ENCODE assay signal across 29 mouse cellular contexts in genomic region chr10:128792041-128792440, GRCm38 (mm10). TPM values are rescaled to one million over a fixed set of nuclear protein-coding genes. Genes with fewer than 3 reads are reported as not detected.
DNase-seq lines count a peak whose midpoint lies in the region; ATAC-seq and TF ChIP-seq lines count a peak whose summit lies in the region.
"Had no signal": no experiment of that assay in that cellular context is flagged by ENCODE, and none has a peak within 500 bp of the region (broad histone marks: within the 10 kb centered on the region; RNA-seq: fewer than 3 reads in every experiment).

No protein-coding gene starts in this region.

- peak; percentile 5; the same call in 1 of the 2 replicates for TF ChIP-seq CTCF in gastrocnemius, adult 2 months (IDR thresholded peaks at IDR 0.05)
- TF ChIP-seq CTCF in liver, adult 2 months (IDR thresholded peaks at IDR 0.05; ENCODE audit: low read depth, low read length) = peak; percentile 22; the same call in 1 of the 2 replicates

- no peaks in the 10 kb centered on the region for H3K27me3 ChIP-seq in liver, adult 2 months (ENCODE audit: control insufficient read depth, insufficient read depth, low read length)
- no peaks in the 10 kb centered on the region for H3K27me3 ChIP-seq in liver, embryonic 11.5 days (replicated peaks; ENCODE audit: control insufficient read depth, insufficient read depth, low read length)
- no peaks in the 10 kb centered on the region for H3K27me3 ChIP-seq in myocyte (ENCODE audit: control insufficient read depth, insufficient read depth, insufficient read length)
- H3K27me3 ChIP-seq: heart, embryonic 15.5 days; hindbrain, embryonic 15.5 days; limb, embryonic 15.5 days; neural tube, embryonic 15.5 days had no signal

- H3K9me3 ChIP-seq in liver, embryonic 11.5 days (ENCODE audit: control insufficient read depth, low read length) = no peaks in the 10 kb centered on the region
- H3K9me3 ChIP-seq: G1E; heart, embryonic 15.5 days; hindbrain, embryonic 15.5 days; limb, embryonic 15.5 days; neural tube, embryonic 15.5 days had no signal

- intact Hi-C loops in gastrocnemius, adult 2 months (cut with DNase I) = no loop called here

- H3ac ChIP-seq in myocyte (ENCODE audit: control insufficient read depth, insufficient read length) = no peak overlapping the region

- peaks cover 2% of the 10 kb centered on the region; the same call in 1 of the 2 replicates for H3K79me2 ChIP-seq in liver, adult 2 months (ENCODE audit: control insufficient read depth, insufficient read depth, low read length)
- H3K79me2 ChIP-seq in myocyte (ENCODE audit: control insufficient read depth, insufficient read depth) = no peaks in the 10 kb centered on the region

- no peak overlapping the region for H3K4me2 ChIP-seq in liver, embryonic 11.5 days
- peak overlapping the region; percentile 3 for H3K4me2 ChIP-seq in myocyte (ENCODE audit: low read depth)
- H3K4me2 ChIP-seq: hindbrain, embryonic 15.5 days; limb, embryonic 15.5 days; lung, embryonic 14.5 days; midbrain, embryonic 11.5 days; neural tube, embryonic 15.5 days had no signal

- no peak overlapping the region for H3K9ac ChIP-seq in liver, adult 2 months (ENCODE audit: low read depth, low read length)
- no peak overlapping the region for H3K9ac ChIP-seq in liver, embryonic 11.5 days (ENCODE audit: low read depth, low read length)
- H3K9ac ChIP-seq: heart, embryonic 15.5 days; hindbrain, embryonic 15.5 days; limb, embryonic 15.5 days; lung, embryonic 14.5 days; neural tube, embryonic 15.5 days had no signal

- no peak for ATAC-seq in liver, embryonic 11.5 days (replicated peaks; ENCODE audit: low FRiP score)
- ATAC-seq: activated CD4-positive, CD25-positive, alpha-beta regulatory T cell, adult 4 months; forebrain, embryonic 14.5 days; intestine, embryonic 16.5 days had no signal

- no peak for DNase-seq in gastrocnemius, adult 2 months
- DNase-seq in gastrocnemius, postnatal 25 days = no peak
- peak; percentile 30 for DNase-seq in liver, adult 2 months (ENCODE audit: extremely low read depth, low read depth, low spot score)
- DNase-seq in liver, embryonic 11.5 days (ENCODE audit: low spot score) = no peak
- peak; percentile 67 for DNase-seq in 416B (ENCODE audit: low read depth)
- no peak for DNase-seq in frontal cortex, postnatal 10 days (ENCODE audit: low spot score in 2 of 2)
- DNase-seq: adrenal gland, postnatal 10 days; cerebellum, adult 8-10 months; gastrocnemius, postnatal 36 days; kidney, postnatal 4 days; layer of hippocampus, adult 9-11 months; left cerebral cortex, postnatal 4 days; lung, embryonic 14.5 days; lung, postnatal 36 days; right cerebral cortex, adult 18-20 months; thymus, adult 2 months; thymus, postnatal 4 days had no signal

- H3K4me3 ChIP-seq in gastrocnemius, adult 2 months = no peak overlapping the region
- no peak overlapping the region for H3K4me3 ChIP-seq in liver, adult 2 months (ENCODE audit: insufficient read depth, low read depth, low read length)
- H3K4me3 ChIP-seq in liver, embryonic 11.5 days (ENCODE audit: low read depth, low read length) = no peak overlapping the region
- H3K4me3 ChIP-seq in myocyte = no peak overlapping the region
- H3K4me3 ChIP-seq: heart, embryonic 15.5 days; hindbrain, embryonic 15.5 days; left cerebral cortex, adult 2 months; limb, embryonic 15.5 days; neural tube, embryonic 15.5 days had no signal

- peaks cover 13% of the 10 kb centered on the region for H3K4me1 ChIP-seq in liver, adult 2 months (ENCODE audit: control insufficient read depth, insufficient read depth, low read length)
- no peaks in the 10 kb centered on the region for H3K4me1 ChIP-seq in liver, embryonic 11.5 days (replicated peaks; ENCODE audit: control insufficient read depth, insufficient read depth, low read length)
- H3K4me1 ChIP-seq: heart, embryonic 15.5 days; hindbrain, embryonic 15.5 days; limb, embryonic 15.5 days; neural tube, embryonic 15.5 days had no signal

- no peak for TF ChIP-seq POLR2A in liver, adult 2 months (IDR thresholded peaks at IDR 0.05; ENCODE audit: extremely low read depth, insufficient read depth, low read length)
- TF ChIP-seq POLR2A in myocyte (IDR thresholded peaks at IDR 0.05; ENCODE audit: insufficient read length, low read depth) = no peak

- no peak overlapping the region for H3K27ac ChIP-seq in gastrocnemius, adult 2 months
- H3K27ac ChIP-seq in liver, adult 2 months (replicated peaks; ENCODE audit: insufficient read depth, low read depth, low read length) = no peak overlapping the region
- no peak overlapping the region for H3K27ac ChIP-seq in liver, embryonic 11.5 days (ENCODE audit: low read depth, low read length)
- H3K27ac ChIP-seq: heart, embryonic 15.5 days; hindbrain, embryonic 15.5 days; left cerebral cortex, adult 2 months; limb, embryonic 15.5 days; neural tube, embryonic 15.5 days had no signal

- peaks cover 14% of the 10 kb centered on the region; the same call in 1 of the 2 replicates for H3K36me3 ChIP-seq in liver, adult 2 months (ENCODE audit: control insufficient read depth, insufficient read depth, low read length)
- no peaks in the 10 kb centered on the region for H3K36me3 ChIP-seq in liver, embryonic 11.5 days (ENCODE audit: control insufficient read depth, insufficient read depth, low read length)
- no peaks in the 10 kb centered on the region for H3K36me3 ChIP-seq in myocyte (ENCODE audit: control insufficient read depth, insufficient read depth)
- H3K36me3 ChIP-seq: G1E; heart, embryonic 15.5 days; hindbrain, embryonic 15.5 days; limb, embryonic 15.5 days; neural tube, embryonic 15.5 days had no signal

TF ChIP-seq in myocyte, 11 proteins besides CTCF, POLR2A, EP300 and RAD21:
- TF ChIP-seq POLR2AphosphoS2 (IDR thresholded peaks at IDR 0.05; ENCODE audit: insufficient read length, low read depth) = no peak
- TF ChIP-seq MYOD1 (IDR thresholded peaks at IDR 0.05; ENCODE audit: control insufficient read depth in 1 of 3, insufficient read length in 2 of 3, low read depth in 2 of 3) = no peak
- TF ChIP-seq MYOG (IDR thresholded peaks at IDR 0.05; ENCODE audit: control insufficient read depth in 1 of 3, insufficient read depth in 1 of 3, insufficient read length in 2 of 3, low read depth in 2 of 3) = no peak
- no peak for TF ChIP-seq TCF12 (IDR thresholded peaks at IDR 0.05; ENCODE audit: insufficient read depth, poor library complexity, severe bottlenecking)
- TF ChIP-seq SRF (IDR thresholded peaks at IDR 0.05; ENCODE audit: control insufficient read depth, insufficient read length, low read depth) = no peak
- no peak for TF ChIP-seq USF1 (IDR thresholded peaks at IDR 0.05; ENCODE audit: low read depth)
- no peak for TF ChIP-seq REST (IDR thresholded peaks at IDR 0.05; ENCODE audit: insufficient read depth, insufficient read length)
- no peak for TF ChIP-seq E2F4 (IDR thresholded peaks at IDR 0.05; ENCODE audit: insufficient read depth)
- TF ChIP-seq MAX (IDR thresholded peaks at IDR 0.05; ENCODE audit: low read depth) = no peak
- no peak for TF ChIP-seq TCF3 (IDR thresholded peaks at IDR 0.05; ENCODE audit: insufficient read length, low read depth)
- no peak for TF ChIP-seq CEBPB (IDR thresholded peaks at IDR 0.05; ENCODE audit: insufficient read depth, poor library complexity, severe bottlenecking)

RNA-seq across cellular contexts. Expression of gene Mmp19, which starts 1.3 kb away (rescaled TPM):
- total RNA-seq in gastrocnemius, adult 2 months (2021) = 1 to 10 TPM; 1.0 to 1.5 TPM
- 1 to 10 TPM; 1.7 to 3.6 TPM for total RNA-seq in gastrocnemius, postnatal 25 days (2021)
- total RNA-seq in liver, adult 2 months (2014; rRNA removed) = 74.3 and 79.8 TPM in 2 replicates
- 48.4 and 67.5 TPM in 2 replicates for polyA plus RNA-seq in liver, adult 2 months (2012; rRNA removed)
- polyA plus RNA-seq in liver, embryonic 11.5 days (2014; fragmentation: Nextera tagmentation; extraction: Ambion mirVana) = 9.2 and 10.2 TPM in 2 replicates
- 12.1 TPM for polyA plus RNA-seq in myocyte (2012; fragmentation: generic; extraction: Trizol)
- total RNA-seq: hematopoietic stem cell, adult 5-6 weeks had no signal
- polyA plus RNA-seq: activated CD4-positive, CD25-positive, alpha-beta regulatory T cell, adult 4 months had no signal

RNA-seq across cellular contexts. Expression of gene Dnajc14, which starts 11.8 kb away (rescaled TPM):
- 10 to 100 TPM; 20.1 to 26.2 TPM for total RNA-seq in gastrocnemius, adult 2 months (2021)
- 10 to 100 TPM; 20.7 to 21.5 TPM for total RNA-seq in gastrocnemius, postnatal 25 days (2021)
- total RNA-seq in liver, adult 2 months (2014; rRNA removed) = 23.5 and 25.3 TPM in 2 replicates
- polyA plus RNA-seq in liver, adult 2 months (2012; rRNA removed) = 9.2 and 9.7 TPM in 2 replicates
- 32.5 and 34.1 TPM in 2 replicates for polyA plus RNA-seq in liver, embryonic 11.5 days (2014; fragmentation: Nextera tagmentation; extraction: Ambion mirVana)
- 39.0 TPM for polyA plus RNA-seq in myocyte (2012; fragmentation: generic; extraction: Trizol)

RNA-seq across cellular contexts. Expression of gene Tmem198b, which starts 12.1 kb away (rescaled TPM):
- 1 to 10 TPM; 2.2 to 3.6 TPM for total RNA-seq in gastrocnemius, adult 2 months (2021)
- 1 to 10 TPM; 3.4 to 4.2 TPM for total RNA-seq in gastrocnemius, postnatal 25 days (2021)
- total RNA-seq in liver, adult 2 months (2014; rRNA removed) = 1.3 and 1.6 TPM in 2 replicates
- 4.5 and 5.7 TPM in 2 replicates for polyA plus RNA-seq in liver, adult 2 months (2012; rRNA removed)
- polyA plus RNA-seq in liver, embryonic 11.5 days (2014; fragmentation: Nextera tagmentation; extraction: Ambion mirVana) = 8.1 and 8.8 TPM in 2 replicates
- 18.7 TPM for polyA plus RNA-seq in myocyte (2012; fragmentation: generic; extraction: Trizol)

RNA-seq across cellular contexts. Expression of gene Sarnp, which starts 25.1 kb away (rescaled TPM):
- total RNA-seq in gastrocnemius, adult 2 months (2021) = 10 to 100 TPM; 30.5 to 33.8 TPM
- 10 to 100 TPM; 26.5 to 28.4 TPM for total RNA-seq in gastrocnemius, postnatal 25 days (2021)
- 23.1 and 25.8 TPM in 2 replicates for total RNA-seq in liver, adult 2 months (2014; rRNA removed)
- polyA plus RNA-seq in liver, adult 2 months (2012; rRNA removed) = 6.7 and 6.9 TPM in 2 replicates
- 229 and 250 TPM in 2 replicates for polyA plus RNA-seq in liver, embryonic 11.5 days (2014; fragmentation: Nextera tagmentation; extraction: Ambion mirVana)
- polyA plus RNA-seq in myocyte (2012; fragmentation: generic; extraction: Trizol) = 40.8 TPM

RNA-seq across cellular contexts. Expression of gene Ormdl2, which starts 29.4 kb away (rescaled TPM):
- total RNA-seq in gastrocnemius, adult 2 months (2021) = 1 to 10 TPM; 3.5 to 4.5 TPM
- total RNA-seq in gastrocnemius, postnatal 25 days (2021) = 1 to 10 TPM; 3.1 to 3.7 TPM
- 73.2 and 76.7 TPM in 2 replicates for total RNA-seq in liver, adult 2 months (2014; rRNA removed)
- polyA plus RNA-seq in liver, adult 2 months (2012; rRNA removed) = 93.2 and 94.6 TPM in 2 replicates
- 114 and 116 TPM in 2 replicates for polyA plus RNA-seq in liver, embryonic 11.5 days (2014; fragmentation: Nextera tagmentation; extraction: Ambion mirVana)
- polyA plus RNA-seq in myocyte (2012; fragmentation: generic; extraction: Trizol) = 19.2 TPM

Comparison
In these comparisons a context has a peak if more than half of its experiments do, and no peak if none do; other contexts are left out.
1. DNase-seq: peak in liver, adult 2 months (single experiment) and 416B (single experiment); none in gastrocnemius, adult 2 months (single experiment), gastrocnemius, postnatal 25 days (single experiment), liver, embryonic 11.5 days (single experiment) and frontal cortex, postnatal 10 days (0 of 2).
2. RNA of gene Mmp19, which starts 1.3 kb away (total RNA-seq): 74.3 to 79.8 TPM in liver, adult 2 months; 1.7 to 3.6 TPM in gastrocnemius, postnatal 25 days and 1.0 to 1.5 TPM in gastrocnemius, adult 2 months; every median in the first group is over 10 times any median in the second.